Mouse (Mus musculus) olfactory bulb, adult 2 months (tissue): ENCODE results near the gene Fam174b.

ENCODE experiments used
- CTCF ChIP-seq: fragments of 200-500 bp; IDR thresholded peaks from 2 replicates; pipeline ENCODE4 v1.5.1; 2012; ENCODE audit warnings: low read depth, mild to moderate bottlenecking, low read length, moderate library complexity; ENCODE audit not compliant: insufficient read depth
- POLR2A ChIP-seq: fragments of 200-500 bp; IDR thresholded peaks from 2 replicates; pipeline ENCODE4 v1.6.1; 2012; ENCODE audit warnings: mild to moderate bottlenecking, low read depth, low read length, moderate library complexity; ENCODE audit not compliant: insufficient read depth

DNA sequence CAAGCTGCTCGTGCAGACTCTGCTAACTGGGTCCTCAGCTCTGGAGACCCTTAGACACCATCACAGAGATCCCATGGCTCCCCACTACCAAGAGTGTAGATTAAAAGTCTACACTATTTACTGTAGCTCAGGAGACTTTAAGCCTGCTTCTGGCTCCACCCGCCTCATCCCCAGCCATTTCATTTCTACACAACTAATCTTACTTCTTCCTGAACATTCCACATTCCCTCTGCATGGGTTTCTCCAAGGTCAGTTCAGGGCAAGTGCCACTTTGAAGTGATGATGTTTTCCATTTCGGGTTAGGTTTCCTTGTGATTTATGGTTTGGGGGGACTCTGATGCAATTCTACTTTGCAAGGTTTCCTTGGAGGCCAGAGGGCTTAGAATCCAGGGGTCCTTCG, 52.1 kb downstream of the Fam174b start:
- no peak for TF ChIP-seq POLR2A
- TF ChIP-seq CTCF: no peak
